Mouse (Mus musculus): ENCODE results near the gene Kidins220.

Gene Kidins220

DNA sequence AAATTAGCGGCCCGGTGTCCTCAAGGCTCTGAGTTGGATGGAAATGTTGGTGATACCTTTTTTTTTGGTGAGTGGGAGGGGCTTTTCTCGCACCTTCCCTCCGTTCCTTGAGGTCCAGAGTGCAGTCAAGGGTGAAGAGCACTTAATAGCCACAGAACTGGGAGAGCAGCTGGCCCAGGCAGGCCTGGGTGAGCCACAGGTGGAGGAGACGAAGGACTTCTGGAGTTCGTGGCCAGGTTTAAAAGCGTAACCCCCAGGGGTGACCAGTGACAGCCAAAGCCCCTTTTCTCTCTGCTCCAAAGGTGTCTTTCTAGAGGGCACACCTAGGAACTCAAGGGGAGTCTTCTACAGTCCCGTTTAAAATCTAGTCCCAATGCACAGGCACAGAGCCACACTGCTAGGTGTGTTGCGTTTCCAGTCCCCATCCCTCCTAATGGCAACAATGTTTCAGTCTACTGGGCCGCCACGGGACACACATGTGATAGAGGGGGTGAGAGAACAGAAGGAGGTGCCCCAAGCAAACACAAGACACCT is 118.6 kb downstream of the Kidins220 start:
- peak; percentile 78 for DNase-seq

DNA sequence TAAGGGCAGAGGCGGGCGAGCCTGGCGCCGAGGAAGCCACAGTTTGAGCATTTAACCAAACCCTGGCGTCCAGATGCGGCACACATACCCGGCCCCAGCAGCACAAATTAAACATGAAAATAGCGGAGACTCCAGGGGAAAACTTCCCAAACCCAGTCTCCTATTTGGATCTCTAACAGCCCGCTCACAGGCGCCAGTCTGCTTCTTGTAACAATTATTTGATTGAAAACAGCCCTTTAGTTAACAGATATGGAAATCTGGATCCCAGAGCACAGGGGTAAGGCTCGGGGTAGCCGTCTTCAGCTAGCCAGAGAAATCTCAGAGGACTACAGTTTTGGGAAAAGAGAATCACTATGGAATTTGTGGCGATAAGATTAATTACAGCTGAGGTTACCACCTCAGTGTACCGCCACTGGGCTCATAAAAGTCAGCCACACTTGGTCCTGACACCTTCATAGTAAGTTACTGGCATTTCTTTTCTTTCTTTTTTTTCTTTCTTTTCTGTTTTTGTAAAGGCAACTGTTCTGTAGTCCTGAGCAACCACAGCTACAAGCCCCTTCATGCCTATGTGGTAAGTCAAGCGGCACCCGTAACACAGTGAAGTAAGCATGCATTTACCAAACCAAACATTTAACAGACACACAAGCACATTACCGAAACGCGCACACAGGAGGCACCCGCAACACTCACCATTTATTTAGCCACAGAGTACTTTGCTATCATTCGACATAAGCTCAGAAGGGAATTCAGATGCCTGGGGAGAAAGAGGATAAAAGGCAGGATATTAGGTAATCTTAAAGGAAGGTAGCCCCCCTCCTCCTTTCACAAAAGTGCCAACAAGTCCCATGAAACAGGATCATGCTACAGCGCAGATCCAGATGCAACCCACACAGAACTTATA is 120.1 kb downstream of the Kidins220 start:
- peak; percentile 60 for DNase-seq

DNA sequence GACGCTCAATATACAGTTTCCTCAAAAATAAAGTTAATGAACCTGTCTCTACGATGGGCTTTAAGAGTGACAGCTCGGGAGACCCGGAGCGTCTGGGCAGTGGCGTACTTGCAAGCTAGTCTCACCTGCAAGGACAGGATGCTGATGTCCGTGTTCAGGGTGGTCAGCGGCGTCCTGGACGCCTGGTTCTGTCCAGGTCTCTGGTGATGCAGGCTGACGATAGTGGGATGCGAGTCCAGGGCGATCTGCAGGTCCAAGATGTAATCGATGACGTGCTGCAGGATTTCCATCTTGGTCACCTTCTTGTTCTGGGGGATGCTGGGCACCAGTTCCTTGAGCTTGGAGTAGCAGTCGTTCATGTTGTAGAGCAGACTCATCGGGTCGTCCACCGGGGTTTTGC is 120.8 kb downstream of the Kidins220 start:
- no peak for DNase-seq

DNA sequence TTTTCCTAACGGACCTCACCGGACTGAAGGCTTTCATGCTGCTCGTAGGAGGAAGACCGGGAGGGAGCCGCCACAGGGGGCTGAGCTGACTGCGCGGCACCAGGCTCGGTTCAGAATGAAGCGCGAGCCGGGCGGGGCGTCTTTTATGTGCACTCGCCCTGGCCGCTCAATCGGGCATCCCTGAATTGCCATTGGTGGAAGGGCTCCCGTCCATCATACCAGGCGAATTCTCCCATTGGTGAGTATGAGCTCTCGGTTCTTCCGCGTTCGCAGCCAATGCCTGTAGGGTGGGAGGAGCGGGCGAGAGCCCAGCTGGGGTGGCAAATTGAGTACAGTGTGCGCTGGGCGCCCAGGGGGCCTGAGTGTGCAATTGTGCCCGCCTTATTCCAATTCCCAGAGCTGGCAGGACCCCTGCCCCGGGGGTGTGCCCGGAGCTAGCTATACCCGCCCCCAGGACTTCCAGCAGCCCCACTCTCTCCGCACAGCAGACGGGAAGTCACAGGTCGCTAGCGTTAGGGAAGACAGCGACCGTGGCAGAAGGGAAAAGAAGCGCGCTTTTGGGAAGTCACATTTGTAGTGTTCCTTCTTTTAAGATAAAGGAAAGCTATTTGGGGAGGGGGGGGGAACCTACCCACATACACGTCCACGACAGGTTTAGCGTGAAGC is 121.4 kb downstream of the Kidins220 start:
- peak; percentile 98 for DNase-seq

DNA sequence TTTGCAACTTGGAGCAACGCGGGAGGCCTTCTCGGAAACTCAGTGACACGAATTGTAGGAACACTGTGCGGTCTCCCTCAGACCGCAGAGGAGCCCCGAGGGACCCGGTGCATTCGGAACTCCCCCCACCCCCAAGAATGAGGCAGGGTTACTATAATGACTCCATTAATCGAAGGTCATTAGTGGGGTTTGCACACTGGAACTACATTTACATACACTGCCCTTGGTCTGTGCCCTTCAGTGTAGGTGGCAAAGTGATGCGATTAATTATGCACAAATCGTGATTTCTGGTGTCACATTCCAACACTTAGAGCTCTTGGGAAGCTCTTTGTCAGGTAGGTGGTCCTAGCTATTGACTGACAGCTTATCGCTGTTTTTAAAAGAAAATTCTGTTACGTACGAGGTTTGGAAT is 121.9 kb downstream of the Kidins220 start:
- no peak for DNase-seq

DNA sequence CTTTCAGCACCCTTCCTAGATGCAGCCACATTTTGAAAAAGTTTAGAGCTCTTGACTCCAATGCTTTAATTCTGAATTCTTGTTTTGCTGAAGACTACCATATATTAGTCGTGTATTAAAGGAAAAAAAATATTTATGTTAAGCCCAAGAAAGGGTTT is 122.2 kb downstream of the Kidins220 start, which contains the start of gene Id2:
Id2 (minus strand) TSS at position 89 of the 158 bp plus-strand sequence.
- no peak for DNase-seq

DNA sequence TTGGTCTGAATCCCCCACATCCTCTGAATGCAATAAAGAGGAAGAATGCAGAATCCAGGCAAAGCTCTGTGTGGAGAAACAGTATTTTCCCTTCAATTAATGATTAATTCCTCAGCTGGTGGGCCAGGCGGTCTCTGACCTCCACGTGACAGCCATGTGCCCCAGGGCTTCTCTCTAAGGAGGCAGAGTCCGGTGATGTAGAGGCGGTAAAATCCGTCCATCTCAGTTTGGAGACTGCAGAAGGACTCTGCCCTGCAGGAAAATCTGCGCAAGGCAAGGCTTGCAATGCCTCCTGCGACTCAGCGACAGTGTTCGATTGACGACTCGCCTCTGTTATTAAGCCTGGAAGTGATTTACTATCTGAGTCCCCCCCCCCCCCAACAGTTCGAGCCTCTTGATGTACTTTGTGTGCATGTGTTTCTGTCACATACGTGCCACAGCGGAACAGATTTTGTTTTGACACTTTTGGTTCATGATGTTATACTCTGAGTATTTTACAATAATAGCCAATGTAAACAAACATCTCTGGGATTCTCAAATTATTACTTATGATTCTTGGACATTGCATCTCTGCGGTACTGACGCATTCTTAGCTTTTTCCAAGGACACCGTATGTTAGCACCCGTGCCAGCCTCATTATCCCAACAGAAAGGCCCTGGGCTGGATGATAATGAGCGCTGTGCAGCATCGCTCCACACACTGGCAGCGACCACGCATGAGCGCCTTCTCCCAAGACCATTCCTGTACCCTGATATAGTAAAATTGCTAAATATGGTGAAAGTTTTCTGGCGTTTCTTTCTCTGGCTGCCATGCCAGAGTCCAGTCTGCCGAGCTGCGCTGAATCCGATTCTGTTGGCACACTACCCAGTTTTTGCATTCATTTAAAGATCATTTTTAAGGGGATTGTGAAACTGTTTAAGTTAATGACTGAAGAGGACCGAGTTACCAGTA is 122.8 kb downstream of the Kidins220 start:
- peak; percentile 89 for DNase-seq

DNA sequence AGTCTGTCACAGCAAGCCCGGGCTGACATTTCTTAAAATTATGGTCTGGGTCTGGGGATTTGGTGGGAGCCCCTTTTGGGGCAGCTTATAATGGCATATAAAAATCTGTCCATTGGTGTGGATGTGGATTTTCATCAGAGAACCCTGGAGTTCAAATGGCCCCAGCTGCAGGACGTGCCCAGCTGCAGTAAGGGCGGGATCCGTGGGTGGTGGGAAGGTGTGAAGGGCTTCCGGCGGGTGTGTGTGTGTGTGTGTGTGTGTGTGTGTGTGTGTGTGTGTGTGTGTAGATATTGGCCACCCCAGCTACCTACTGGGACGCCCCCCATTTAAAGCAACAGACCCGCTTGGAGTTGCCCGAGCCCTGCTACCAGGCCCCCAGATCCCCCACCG is 123.4 kb downstream of the Kidins220 start:
- no peak for DNase-seq

DNA sequence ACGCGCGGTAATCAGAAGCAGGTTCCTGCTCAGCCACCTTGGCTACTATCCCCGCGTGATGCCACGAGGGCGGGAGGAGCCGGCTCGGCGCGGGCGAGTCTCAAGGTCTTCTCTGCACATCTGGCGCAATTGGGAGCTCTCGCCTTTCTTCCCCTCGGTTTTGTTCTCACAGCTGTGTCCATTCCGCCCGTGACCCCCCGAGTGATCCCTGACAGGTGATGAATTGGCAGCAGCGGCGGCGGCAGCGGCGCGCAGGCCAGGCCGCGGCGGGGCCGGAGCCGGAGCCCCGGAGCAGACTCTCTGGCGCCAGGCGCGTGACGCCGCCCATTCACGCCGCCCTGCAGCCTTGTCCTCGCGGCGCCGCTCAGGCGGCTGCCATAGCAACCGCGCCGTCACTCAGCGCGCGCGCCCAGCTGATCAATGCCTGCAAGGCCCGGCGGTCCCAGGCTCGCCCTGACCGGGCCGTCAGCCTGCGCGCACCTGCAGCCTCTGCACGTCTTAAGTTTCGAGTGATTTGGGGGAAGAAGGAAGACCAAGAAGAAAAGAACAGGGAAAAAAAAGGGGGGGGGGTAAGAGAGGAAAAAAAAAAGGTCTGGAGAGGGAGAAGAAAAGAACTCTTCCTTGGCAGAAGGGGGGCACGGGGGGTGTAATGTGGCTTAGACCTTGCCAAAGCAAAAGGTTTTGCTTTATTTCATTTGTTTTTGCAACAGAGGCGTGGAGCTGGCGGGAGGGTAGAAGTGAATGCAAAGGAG is 124.0 kb downstream of the Kidins220 start:
- DNase-seq = peak; percentile 95

DNA sequence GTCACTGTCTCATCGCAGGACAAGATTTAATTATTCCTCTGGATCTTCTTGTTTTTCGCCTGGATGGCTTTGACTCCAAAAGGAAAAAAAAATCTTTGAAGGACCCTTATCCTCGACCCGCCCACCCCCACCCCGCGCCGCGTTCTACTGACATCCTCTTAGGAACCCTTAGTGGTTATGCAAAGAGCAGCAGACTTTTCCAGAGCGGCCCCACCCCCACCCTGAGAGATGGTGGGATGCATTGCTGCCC is 124.5 kb downstream of the Kidins220 start:
- no peak for DNase-seq

DNA sequence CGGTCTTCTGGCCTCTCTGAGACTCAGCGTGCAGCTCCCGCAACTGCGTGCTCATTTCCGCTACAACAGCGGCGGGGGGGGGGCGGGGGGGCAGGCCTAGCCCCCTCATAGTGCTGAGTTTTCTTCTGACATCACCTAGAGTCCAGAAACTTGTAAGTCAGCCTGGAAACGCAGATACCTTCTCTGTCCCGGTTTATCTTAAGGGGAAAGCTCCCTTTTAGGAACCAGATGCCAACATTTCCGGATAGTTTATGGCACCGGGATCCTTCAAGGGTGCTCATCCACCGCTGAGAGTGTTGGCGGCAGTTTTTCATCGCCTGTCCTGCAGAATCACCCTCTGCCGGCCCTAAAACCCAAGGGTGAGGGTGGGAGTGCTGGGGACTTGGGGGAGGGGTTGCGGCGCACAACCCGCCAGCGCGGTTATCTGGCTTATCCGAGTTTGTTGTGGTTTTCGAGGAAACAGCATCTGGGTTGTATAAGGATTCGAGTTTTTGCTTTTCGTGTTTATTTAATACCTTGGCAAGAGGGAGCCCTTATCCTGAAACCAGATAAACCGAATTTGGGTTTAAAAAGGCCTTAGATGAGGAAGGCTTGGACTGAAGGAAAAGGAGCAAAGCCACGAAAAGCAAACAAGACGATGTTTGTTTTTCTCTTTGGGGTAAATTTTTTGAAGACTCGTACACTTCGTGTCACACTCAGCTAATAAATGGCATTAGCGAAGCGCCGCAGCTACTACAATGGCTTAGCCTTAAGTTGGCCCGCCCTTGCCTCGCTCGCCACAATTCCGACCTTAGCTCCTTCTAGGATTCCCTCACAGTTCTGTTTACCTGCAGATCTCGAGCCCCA is 125.1 kb downstream of the Kidins220 start:
- DNase-seq = peak; percentile 72

DNA sequence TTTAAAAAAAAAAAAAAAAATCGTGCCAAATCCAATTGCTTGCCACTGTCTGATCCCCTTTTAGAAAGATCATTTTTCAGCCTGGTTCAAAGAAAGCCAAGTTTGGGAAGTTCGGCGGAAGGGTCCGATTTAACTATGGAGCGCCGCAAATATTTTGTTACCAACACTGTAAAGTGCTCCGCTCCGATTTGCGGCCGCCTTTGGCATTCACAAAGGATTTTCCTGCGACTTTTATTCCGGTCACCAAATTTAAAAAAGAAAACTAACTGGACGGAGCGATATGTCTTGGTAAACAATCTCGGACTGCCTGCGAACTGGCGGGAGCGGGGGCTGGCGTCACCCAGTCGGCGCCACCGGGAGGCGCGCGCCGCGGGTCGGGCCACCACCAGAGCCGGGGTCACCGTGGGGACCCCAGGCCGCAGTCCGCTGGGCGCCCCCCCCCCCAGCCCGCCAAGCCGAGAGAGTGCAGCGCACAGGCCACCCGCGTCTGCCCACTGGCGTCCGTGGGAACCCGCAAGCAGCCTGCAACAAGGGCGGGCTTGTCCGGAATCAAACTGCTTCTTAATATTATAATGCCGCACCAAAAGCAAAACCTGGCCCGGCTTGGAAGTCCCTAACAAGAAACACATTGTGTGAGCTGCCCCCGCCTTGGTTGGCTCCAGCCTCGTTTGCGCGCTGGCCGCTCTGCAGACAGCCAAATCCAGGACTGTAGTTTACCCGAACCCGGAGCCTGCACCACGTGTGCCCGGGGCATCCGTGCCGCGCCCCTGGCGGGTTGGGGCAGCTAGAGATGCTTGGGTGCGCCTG is 125.9 kb downstream of the Kidins220 start:
- peak; percentile 73 for DNase-seq

DNA sequence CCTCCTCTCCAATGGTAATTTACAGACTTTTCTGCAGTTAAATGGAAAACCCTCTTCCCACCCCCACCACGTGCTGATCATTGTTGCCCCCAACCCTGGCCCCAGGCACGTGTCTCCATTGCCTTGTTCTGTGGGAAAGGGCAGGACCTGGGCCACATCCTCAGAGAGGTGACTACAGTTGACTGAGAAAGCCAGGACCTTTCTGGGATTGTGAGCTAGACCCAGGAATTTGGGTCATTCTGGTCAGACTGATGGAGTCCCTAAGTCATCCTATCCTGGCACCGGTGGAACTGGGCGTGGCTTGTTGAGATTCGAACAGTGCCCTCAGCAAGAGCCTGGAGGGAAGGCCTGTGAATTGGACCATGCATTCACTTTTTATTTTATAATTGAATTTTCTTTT is 126.7 kb downstream of the Kidins220 start:
- DNase-seq = peak; percentile 53

DNA sequence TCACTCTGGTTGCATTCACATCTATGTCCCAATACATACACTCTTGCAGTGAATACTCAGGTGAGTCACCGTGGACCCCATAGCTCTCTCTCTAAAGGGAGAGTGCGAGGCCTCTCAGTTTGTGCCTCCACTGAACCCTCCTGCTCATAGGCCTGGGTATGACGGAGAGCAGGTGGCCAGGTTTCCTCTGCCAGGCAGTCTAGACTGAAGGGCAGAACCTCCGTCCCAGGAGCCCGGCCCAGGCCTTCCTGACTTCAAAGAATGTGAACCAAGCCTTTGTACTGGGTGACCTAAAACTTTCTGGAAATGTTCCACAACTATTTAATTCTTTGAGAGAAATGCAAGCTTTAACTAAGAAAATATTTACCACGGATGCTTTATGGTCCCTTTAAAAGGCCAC is 129.2 kb downstream of the Kidins220 start:
- no peak for DNase-seq

DNA sequence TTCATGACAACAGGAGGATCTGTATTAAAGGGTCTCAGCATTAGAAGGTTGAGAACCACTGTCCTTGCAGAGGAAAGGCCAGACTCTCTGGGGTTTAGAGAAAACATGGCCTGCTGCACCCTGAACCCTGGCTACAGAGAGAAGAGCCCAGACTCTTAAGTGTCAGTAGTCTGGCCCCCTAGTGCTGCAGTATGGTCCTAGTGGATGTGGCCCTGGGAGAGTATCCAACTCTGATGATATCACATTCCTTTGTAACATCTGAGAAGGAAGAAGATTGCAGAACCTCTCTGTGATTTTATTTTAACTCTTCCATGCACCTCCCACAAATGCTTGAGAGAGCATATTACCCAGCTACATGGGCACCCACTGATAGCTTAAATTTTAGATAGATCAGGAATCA is 129.8 kb downstream of the Kidins220 start:
- no peak for DNase-seq

DNA sequence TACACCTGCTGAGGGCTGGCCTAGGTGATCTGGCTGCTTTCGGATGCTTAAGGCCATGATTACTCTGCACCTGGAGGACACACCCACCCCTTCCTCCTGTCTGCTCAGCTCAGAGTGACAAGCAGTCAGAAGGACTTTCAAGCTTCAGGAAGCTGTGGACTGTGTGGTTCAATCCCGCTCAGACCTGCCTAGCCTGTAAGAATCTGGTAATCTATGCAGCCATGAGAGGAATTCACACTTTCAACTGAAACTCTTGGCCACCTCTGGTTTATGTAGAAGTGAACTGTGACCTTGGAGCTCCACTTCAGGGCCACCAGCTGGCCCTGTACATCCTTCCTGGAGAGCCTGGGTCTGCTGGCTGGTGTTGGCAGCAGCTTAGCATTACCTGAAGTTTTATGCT is 134.1 kb downstream of the Kidins220 start:
- peak; percentile 51 for DNase-seq

DNA sequence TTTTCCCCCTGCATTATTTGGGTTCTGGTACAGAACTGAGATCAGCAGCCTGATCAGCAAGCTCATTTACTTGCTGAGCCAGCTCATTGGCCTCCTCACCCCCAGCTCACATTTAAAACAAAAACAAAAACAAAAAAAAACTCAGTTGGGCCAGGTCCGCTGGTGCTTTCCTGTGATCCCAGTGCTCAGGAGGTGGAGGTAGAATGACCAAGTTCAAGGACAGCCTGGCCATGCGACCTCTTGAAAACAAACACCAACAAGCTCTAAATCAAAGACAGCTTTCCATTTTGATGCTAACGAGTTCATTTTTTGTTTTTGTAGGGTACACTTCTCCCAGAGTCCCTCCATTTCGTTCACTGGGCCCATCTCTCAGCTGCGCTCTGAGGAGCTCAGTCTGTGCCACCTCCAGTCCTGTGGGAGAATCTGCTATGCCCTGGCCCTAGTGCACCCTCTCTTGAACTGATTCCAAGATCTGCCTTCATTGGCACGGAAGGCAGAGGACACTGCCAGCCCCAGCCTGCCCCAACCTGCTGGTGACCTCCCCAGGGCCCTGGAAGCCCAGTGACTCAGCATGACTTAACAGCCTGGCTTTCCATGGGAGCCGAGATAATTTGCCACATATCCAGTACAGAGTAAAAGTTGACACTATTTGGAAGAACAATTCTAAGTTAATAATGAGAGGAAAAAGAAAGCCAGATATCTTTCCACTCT is 135.4 kb downstream of the Kidins220 start:
- DNase-seq = peak; percentile 76

DNA sequence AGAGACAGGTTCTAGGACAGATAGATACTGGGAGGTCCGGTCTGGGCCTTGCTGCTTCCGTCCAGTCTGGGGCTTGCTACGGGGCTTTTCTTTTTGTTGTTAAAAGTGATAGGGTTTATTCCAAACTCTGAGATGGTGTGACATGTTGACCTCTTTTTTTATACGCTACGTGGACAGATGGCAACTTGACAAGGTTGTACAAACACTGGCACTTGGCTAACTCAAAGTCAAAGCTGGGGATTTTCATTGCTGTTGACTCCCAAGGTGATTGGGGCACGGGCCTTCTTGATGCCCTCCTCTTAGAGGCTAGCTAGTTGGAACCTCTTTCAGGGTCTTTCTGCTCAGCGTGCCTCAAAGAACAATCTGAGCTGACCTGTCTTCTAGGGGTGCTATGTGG is 136.0 kb downstream of the Kidins220 start:
- no peak for DNase-seq
